In the genomic region with DNA sequence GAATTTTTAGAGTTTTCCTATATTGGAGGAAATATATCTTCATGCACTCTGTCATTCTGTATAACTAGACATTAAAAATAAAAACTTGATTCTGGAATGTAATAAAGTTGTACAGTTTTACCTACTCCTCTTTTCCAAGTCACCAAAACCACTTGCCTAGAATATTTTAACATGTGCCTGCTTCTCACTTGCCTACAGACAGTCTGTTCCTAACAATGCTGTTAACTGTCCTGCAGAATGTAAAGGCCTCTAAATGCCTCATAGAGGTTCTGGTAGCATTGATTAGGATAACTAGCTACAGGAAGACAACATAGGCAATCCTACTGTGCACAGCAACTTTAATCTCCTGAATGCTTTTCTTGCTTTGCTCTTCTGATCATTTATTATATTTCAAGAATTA, we compare ENCODE assay signal across 12 mouse cellular contexts.
"Had no signal": no experiment of that assay in that cellular context is flagged by ENCODE, and none has a peak within 500 bp of the region (broad histone marks: within the 10 kb centered on the region; RNA-seq: fewer than 3 reads in every experiment).

No protein-coding gene starts in this region.

- DNase-seq: lung, adult 18-20 months; lung, embryonic 14.5 days; lung, postnatal 10 days; lung, postnatal 4 days; midbrain, embryonic 14.5 days; retina, postnatal 1 day; right cerebral cortex, postnatal 25 days; right cerebral cortex, postnatal 4 days; spleen, adult 18-20 months; thymus, postnatal 14 days; thymus, postnatal 36 days had no signal

- ATAC-seq: midbrain, embryonic 16.5 days had no signal
